Mouse (Mus musculus) embryonic facial prominence, embryonic 11.5 days (tissue): ENCODE measurements around the gene Hist1h3d. TPM values are rescaled to one million over a fixed set of nuclear protein-coding genes. Genes with fewer than 3 reads are reported as not detected.

ENCODE experiments used
- ATAC-seq: fragments of 200-750 bp; cut with Nextera tagmentation; replicated peaks from 2 replicates; pipeline ENCODE4 v1.8.0; 2017; ENCODE audit warnings: low read depth; ENCODE audit not compliant: insufficient number of reproducible peaks, low FRiP score, low TSS enrichment
- DNase-seq: peaks from one replicate; pipeline ENCODE4 v3.0.0-alpha.2; 2015; ENCODE audit warnings: low spot score
- H3K27ac ChIP-seq: fragments of 300-500 bp; sonication (generic); replicated peaks from 2 replicates; pipeline ENCODE4 v1.5.1; 2014; ENCODE audit warnings: mild to moderate bottlenecking, low read depth, low read length, control low read depth
- H3K27me3 ChIP-seq: fragments of 300-500 bp; sonication (generic); 2 replicates; pipeline ENCODE4 v1.6.1; 2014; ENCODE audit warnings: mild to moderate bottlenecking, low read length, moderate library complexity, mixed read lengths; ENCODE audit not compliant: control insufficient read depth, insufficient read depth
- H3K36me3 ChIP-seq: fragments of 300-500 bp; sonication (generic); replicated peaks from 2 replicates; pipeline ENCODE4 v1.6.1; 2014; ENCODE audit warnings: low read depth, mild to moderate bottlenecking, low read length, moderate library complexity, mixed read lengths; ENCODE audit not compliant: control insufficient read depth, insufficient read depth
- H3K4me1 ChIP-seq: fragments of 300-500 bp; sonication (generic); 2 replicates; pipeline ENCODE4 v1.6.1; 2014; ENCODE audit warnings: low read length, mixed read lengths; ENCODE audit not compliant: control insufficient read depth, insufficient read depth
- H3K4me2 ChIP-seq: fragments of 300-500 bp; sonication (generic); 2 replicates; pipeline ENCODE4 v1.6.1; 2014; ENCODE audit warnings: low read depth, mild to moderate bottlenecking, control low read depth, low read length, moderate library complexity
- H3K4me3 ChIP-seq: fragments of 300-500 bp; sonication (generic); 2 replicates; pipeline ENCODE4 v1.5.1; 2014; ENCODE audit warnings: low read depth, low read length, control low read depth
- H3K9ac ChIP-seq: fragments of 300-500 bp; sonication (generic); replicated peaks from 2 replicates; pipeline ENCODE4 v1.6.1; 2014; ENCODE audit warnings: mild to moderate bottlenecking, control low read depth, low read length
- H3K9me3 ChIP-seq: fragments of 300-500 bp; sonication (generic); replicated peaks from 2 replicates; pipeline ENCODE4 v1.6.1; 2016; ENCODE audit warnings: mild to moderate bottlenecking, low read length, inconsistent platforms, mixed read lengths; ENCODE audit not compliant: control insufficient read depth
- WGBS: fragments of 180-500 bp; shearing (Covaris S2); extraction: QIAGEN DNeasy Blood & Tissue Kit; methylation state at CpG from one replicate; pipeline ENCODE4 v1.1.7; 2014; 5-methylcytosine and 5-hydroxymethylcytosine counted together
- polyA plus RNA-seq: library from polyadenylated mRNA; unstranded; fragments of >200 nt; fragmentation: Nextera tagmentation; extraction: Ambion mirVana; gene quantifications from 2 replicates; pipeline ENCODE4 v1.2.1, GENCODE M21; 2014

Gene Hist1h3d
- 10.2 and 11.3 TPM in 2 replicates for polyA plus RNA-seq

GRCm38 (mm10) chr13:23575271-23575851, at the start of gene Hist1h3d:
Hist1h3d (plus strand) TSS chr13:23575763.
- Histone ChIP-seq H3K9ac (peak within 1 kb of the TSS; percentile 79), H3K9me3 (no peaks in the 10 kb centered on the region), H3K4me1 (no peaks in the 10 kb centered on the region), H3K36me3 (no peaks in the 10 kb centered on the region), H3K27me3 (no peaks in the 10 kb centered on the region), H3K4me2 (peak within 1 kb of the TSS; percentile 67), H3K27ac (peak within 1 kb of the TSS; percentile 91), H3K4me3 (peak within 1 kb of the TSS; percentile 48)
- WGBS: under 1% methylated on average over 17 of the region's 18 CpGs
- DNase-seq (peak; percentile 91), ATAC-seq (peak; percentile 53)

- 2% methylated on average over 10 of the region's 10 CpGs for WGBS
- Histone ChIP-seq H3K27me3 (no peaks in the 10 kb centered on the region), H3K4me2 (peak overlapping the region; percentile 36), H3K27ac (no peak overlapping the region), H3K9ac (peak overlapping the region; percentile 29; the same call in 1 of the 2 replicates), H3K9me3 (no peaks in the 10 kb centered on the region), H3K4me3 (peak overlapping the region; percentile 38), H3K4me1 (no peaks in the 10 kb centered on the region), H3K36me3 (no peaks in the 10 kb centered on the region)
- DNase-seq (peak; percentile 73), ATAC-seq (no peak)
These were observed 49.7 kb upstream of the Hist1h3d start for GRCm38 (mm10) chr13:23525901-23526300.

GRCm38 (mm10) chr13:23526312-23526711, 49.3 kb upstream of the Hist1h3d start:
- Histone ChIP-seq H3K4me2 (peak overlapping the region; percentile 36), H3K9me3 (no peaks in the 10 kb centered on the region), H3K36me3 (no peaks in the 10 kb centered on the region), H3K4me1 (no peaks in the 10 kb centered on the region), H3K4me3 (peak overlapping the region; percentile 38), H3K27me3 (no peaks in the 10 kb centered on the region), H3K9ac (peak overlapping the region; percentile 43), H3K27ac (no peak overlapping the region)
- ATAC-seq (no peak), DNase-seq (peak; percentile 97)
- WGBS: under 1% methylated on average over 17 of the region's 17 CpGs

- Histone ChIP-seq H3K9ac (no peak overlapping the region), H3K36me3 (no peaks in the 10 kb centered on the region), H3K9me3 (no peaks in the 10 kb centered on the region), H3K4me1 (no peaks in the 10 kb centered on the region), H3K4me2 (no peak overlapping the region), H3K27me3 (no peaks in the 10 kb centered on the region), H3K27ac (no peak overlapping the region), H3K4me3 (no peak overlapping the region)
- 87% methylated on average over 5 of the region's 5 CpGs for WGBS
- ATAC-seq (no peak), DNase-seq (no peak)
These were observed 46.6 kb upstream of the Hist1h3d start for GRCm38 (mm10) chr13:23529005-23529404.

GRCm38 (mm10) chr13:23529480-23530165, 45.9 kb upstream of the Hist1h3d start:
- no peak for ATAC-seq
- Histone ChIP-seq H3K4me1 (no peaks in the 10 kb centered on the region), H3K4me3 (peak overlapping the region; percentile 56), H3K27ac (peak overlapping the region; percentile 97), H3K36me3 (no peaks in the 10 kb centered on the region), H3K9ac (peak overlapping the region; percentile 92), H3K4me2 (peak overlapping the region; percentile 43), H3K27me3 (no peaks in the 10 kb centered on the region), H3K9me3 (no peaks in the 10 kb centered on the region)
- WGBS: 33% methylated on average over 2 of the region's 2 CpGs
- DNase-seq: no peak

- Histone ChIP-seq H3K4me3 (peak overlapping the region; percentile 56), H3K36me3 (no peaks in the 10 kb centered on the region), H3K9ac (peak overlapping the region; percentile 92), H3K27ac (peak overlapping the region; percentile 97), H3K4me2 (peak overlapping the region; percentile 43), H3K9me3 (no peaks in the 10 kb centered on the region), H3K27me3 (no peaks in the 10 kb centered on the region), H3K4me1 (no peaks in the 10 kb centered on the region)
- under 1% methylated on average over 20 of the region's 20 CpGs for WGBS
- DNase-seq (peak; percentile 74), ATAC-seq (no peak)
These were observed 45.2 kb upstream of the Hist1h3d start for GRCm38 (mm10) chr13:23530181-23530900.

GRCm38 (mm10) chr13:23530901-23531875, 44.4 kb upstream of the Hist1h3d start, which contains the start of gene Hist1h4h:
Hist1h4h (plus strand) TSS chr13:23531050.
- peak; percentile 98 for DNase-seq
- WGBS: under 1% methylated on average over 55 of the region's 70 CpGs
- H3K9me3 ChIP-seq: no peaks in the 10 kb centered on the region
- H3K4me3 ChIP-seq: peak within 1 kb of the TSS; percentile 56
- H3K27me3 ChIP-seq: no peaks in the 10 kb centered on the region
- peak within 1 kb of the TSS; percentile 92 for H3K9ac ChIP-seq
- peak within 1 kb of the TSS; percentile 55 for H3K4me2 ChIP-seq
- H3K27ac ChIP-seq: peak within 1 kb of the TSS; percentile 97
- H3K36me3 ChIP-seq: no peaks in the 10 kb centered on the region
- no peaks in the 10 kb centered on the region for H3K4me1 ChIP-seq
- peak; percentile 79 for ATAC-seq
